Mouse (Mus musculus) stomach, embryonic 16.5 days (tissue): ENCODE data around the gene Pex11a. TPM values are rescaled to one million over a fixed set of nuclear protein-coding genes. Genes with fewer than 3 reads are reported as not detected.

Source experiments
- ATAC-seq: fragments of 200-750 bp; cut with Nextera tagmentation; 2 replicates; pipeline ENCODE4 v1.8.0; 2017; ENCODE audit warnings: moderate number of reproducible peaks, moderate TSS enrichment; ENCODE audit not compliant: insufficient read depth, low FRiP score
- H3K27ac ChIP-seq: fragments of 300-500 bp; sonication (generic); 2 replicates; pipeline ENCODE4 v1.5.1; 2014; ENCODE audit warnings: low read length
- H3K27me3 ChIP-seq: fragments of 300-500 bp; sonication (generic); 2 replicates; pipeline ENCODE4 v1.6.1; 2014; ENCODE audit warnings: low read length, control low read depth, mixed read lengths; ENCODE audit not compliant: control insufficient read depth, insufficient read depth
- H3K36me3 ChIP-seq: fragments of 300-500 bp; sonication (generic); 2 replicates; pipeline ENCODE4 v1.6.1; 2014; ENCODE audit warnings: low read length; ENCODE audit not compliant: control insufficient read depth, insufficient read depth
- H3K4me1 ChIP-seq: fragments of 300-500 bp; sonication (generic); 2 replicates; pipeline ENCODE4 v1.6.1; 2014; ENCODE audit warnings: low read length, control low read depth, mixed read lengths; ENCODE audit not compliant: control insufficient read depth, insufficient read depth
- H3K4me2 ChIP-seq: fragments of 300-500 bp; sonication (generic); 2 replicates; pipeline ENCODE4 v1.6.1; 2014; ENCODE audit warnings: low read depth, low read length, mixed read lengths
- H3K4me3 ChIP-seq: fragments of 300-500 bp; sonication (generic); replicated peaks from 2 replicates; pipeline ENCODE4 v1.5.1; 2014; ENCODE audit warnings: mild to moderate bottlenecking, low read length
- H3K9ac ChIP-seq: fragments of 300-500 bp; sonication (generic); 2 replicates; pipeline ENCODE4 v1.6.1; 2014; ENCODE audit warnings: low read length
- H3K9me3 ChIP-seq: fragments of 300-500 bp; sonication (generic); replicated peaks from 2 replicates; pipeline ENCODE4 v1.6.1; 2016; ENCODE audit warnings: low read length, control low read depth; ENCODE audit not compliant: control insufficient read depth
- WGBS: fragments of 180-500 bp; shearing (Covaris S2); extraction: QIAGEN DNeasy Blood & Tissue Kit; methylation state at CpG from one replicate; pipeline ENCODE4 v1.1.7; 2014; 5-methylcytosine and 5-hydroxymethylcytosine counted together
- polyA plus RNA-seq: library from polyadenylated mRNA; unstranded; fragments of >200 nt; fragmentation: Nextera tagmentation; extraction: Ambion mirVana; gene quantifications from 2 replicates; pipeline ENCODE4 v1.2.1, GENCODE M21; 2015

The Pex11a gene
- polyA plus RNA-seq, 1 experiment from 2014 or later = 11.9 TPM

- H3K36me3 ChIP-seq = peaks cover 15% of the 10 kb centered on the region; the same call in 1 of the 2 replicates
- 85% methylated on average over 8 of the region's 8 CpGs for WGBS
- ATAC-seq = no peak
- H3K4me3 ChIP-seq = no peak overlapping the region
- no peak overlapping the region for H3K9ac ChIP-seq
- H3K9me3 ChIP-seq = no peaks in the 10 kb centered on the region
- no peaks in the 10 kb centered on the region for H3K4me1 ChIP-seq
- H3K27me3 ChIP-seq = no peaks in the 10 kb centered on the region
- H3K27ac ChIP-seq = no peak overlapping the region
- no peak overlapping the region for H3K4me2 ChIP-seq
Measured at GRCm38 (mm10) chr7:79696495-79696894, 46.4 kb downstream of the Pex11a start.

Other genes starting within 250 kb of the Pex11a start
- 0.35 TPM in 1 of 2 replicates, not detected in the other for gene Rhcg, start 125.5 kb downstream of the Pex11a start, polyA plus RNA-seq
- gene Ticrr, start 82.9 kb downstream of the Pex11a start, polyA plus RNA-seq = 4.2 and 5.2 TPM in 2 replicates
- 2.1 and 2.9 TPM in 2 replicates for gene Kif7, start 27.4 kb downstream of the Pex11a start, polyA plus RNA-seq
- not detected in 2 replicates for gene Plin1, start 10.2 kb downstream of the Pex11a start, polyA plus RNA-seq
- gene Wdr93, start within 50 bp of the Pex11a start, polyA plus RNA-seq = 0.25 and 0.47 TPM in 2 replicates
- gene Mesp1, start 50.7 kb upstream of the Pex11a start, polyA plus RNA-seq = 0.17 TPM in 1 of 2 replicates, not detected in the other
- gene Mesp2, start 67.6 kb upstream of the Pex11a start, polyA plus RNA-seq = 1.3 TPM in 2 replicates
- gene Anpep, start 117.9 kb upstream of the Pex11a start, polyA plus RNA-seq = 54.7 and 59.3 TPM in 2 replicates
- 23.9 and 26.4 TPM in 2 replicates for gene Ap3s2, start 177.5 kb upstream of the Pex11a start, polyA plus RNA-seq
- gene Arpin, start 192.2 kb upstream of the Pex11a start, polyA plus RNA-seq = 38.1 and 41.3 TPM in 2 replicates